Mouse (Mus musculus) megakaryocyte, adult 5-6 weeks (primary cell): ENCODE measurements around the gene Yaf2. TPM values are rescaled to one million over a fixed set of nuclear protein-coding genes. Genes with fewer than 3 reads are reported as not detected.

Experiments used
- ATAC-seq: 2 replicates; pipeline ENCODE4 v1.8.0; 2016; ENCODE audit warnings: mild to moderate bottlenecking, inconsistent platforms; ENCODE audit not compliant: poor library complexity, severe bottlenecking
- total RNA-seq, 2 experiments: library from RNA; stranded (forward) in 1 of 2; stranded (reverse) in 1 of 2; fragments of 153-499, 151-499 nt in 1 of 2; fragments of 221-1000, 200-1000 nt in 1 of 2; gene quantifications; 2 replicates each; pipeline versions ENCODE4 v1.2.3 to v1.2.4; 2015 to 2017

The Yaf2 gene
- total RNA-seq, 2 experiments from 2014 or later: 30.9 to 46.2 TPM

DNA sequence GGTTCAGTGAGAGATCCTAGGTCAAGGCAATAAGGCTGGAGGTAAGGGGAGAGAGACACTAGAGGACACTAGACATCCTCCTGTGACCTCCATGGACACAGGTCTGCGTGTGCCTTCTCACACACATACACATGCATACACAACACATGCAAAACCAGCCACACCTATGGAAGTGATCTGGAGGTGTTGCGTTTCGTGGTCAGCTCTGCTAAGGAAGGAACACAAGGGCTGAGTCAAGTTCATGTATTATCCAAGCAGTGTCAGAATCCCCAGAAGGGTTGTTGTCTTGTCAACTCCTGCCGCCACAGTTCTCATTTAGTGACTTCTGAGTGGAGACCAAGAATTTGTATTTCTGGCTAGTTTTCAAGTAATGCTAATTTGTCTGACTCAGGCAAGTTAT, 48.4 kb downstream of the Yaf2 start:
- ATAC-seq: peak; percentile 50

DNA sequence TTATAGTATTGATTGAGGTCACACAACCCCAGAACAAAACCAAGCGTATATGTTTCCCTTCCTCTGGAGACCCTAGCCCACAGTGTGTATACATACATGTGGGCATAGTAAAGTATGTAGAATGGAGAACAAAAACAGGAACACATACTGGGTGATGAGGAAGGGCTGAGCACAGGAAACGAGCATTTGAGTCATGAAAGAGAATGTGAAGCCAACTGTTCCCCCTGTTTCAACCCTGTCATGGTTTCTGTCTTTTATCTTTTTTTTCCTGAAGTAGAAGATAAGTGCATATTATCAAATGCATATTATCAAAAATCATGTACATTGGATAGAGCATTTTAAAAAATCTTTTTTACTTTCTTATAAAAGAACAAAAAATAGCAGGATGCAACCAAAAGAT, 49.1 kb downstream of the Yaf2 start:
- peak; percentile 89 for ATAC-seq

DNA sequence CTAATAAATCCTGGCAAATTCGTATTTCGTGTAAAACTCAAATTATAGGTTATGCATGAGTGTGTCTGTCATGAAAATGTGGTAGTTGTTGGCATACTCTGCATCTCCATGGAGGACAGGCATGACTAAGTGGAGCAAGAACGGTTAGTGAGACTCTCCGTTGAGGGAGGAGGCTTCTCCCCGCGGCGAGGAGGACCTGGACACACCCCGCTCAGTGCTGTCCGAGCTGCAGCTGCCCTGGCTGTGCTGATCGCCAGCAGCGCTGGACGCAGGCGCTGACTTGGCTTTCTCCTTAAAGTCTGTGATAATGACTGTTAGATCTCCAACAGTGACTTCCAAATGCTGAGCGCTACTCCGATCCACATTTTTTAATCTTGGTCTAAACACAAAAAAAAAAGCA, 51.5 kb downstream of the Yaf2 start:
- no peak for ATAC-seq

DNA sequence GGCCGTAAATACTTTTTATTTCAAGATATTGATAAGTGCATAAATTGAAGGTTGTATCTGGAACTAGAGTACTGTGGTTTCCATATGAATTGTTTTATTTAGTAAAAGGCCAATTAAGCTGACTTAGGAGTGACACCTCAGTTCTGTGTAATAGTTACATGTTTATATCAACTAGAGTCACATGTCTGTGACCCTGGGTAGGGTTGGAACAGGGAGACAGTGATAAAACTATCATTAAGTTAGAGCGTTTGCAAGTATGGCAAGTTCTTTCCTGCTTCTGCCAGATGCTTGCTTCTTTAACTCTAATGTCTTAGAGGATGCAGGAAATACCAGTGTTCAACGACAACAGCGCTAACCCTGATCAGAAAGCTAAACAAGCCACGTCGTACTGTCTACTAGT, 52.4 kb downstream of the Yaf2 start:
- ATAC-seq: no peak

- ATAC-seq: peak; percentile 39
Measured at GRCm38 (mm10) chr15:93283349-93283748, 53.4 kb downstream of the Yaf2 start.

DNA sequence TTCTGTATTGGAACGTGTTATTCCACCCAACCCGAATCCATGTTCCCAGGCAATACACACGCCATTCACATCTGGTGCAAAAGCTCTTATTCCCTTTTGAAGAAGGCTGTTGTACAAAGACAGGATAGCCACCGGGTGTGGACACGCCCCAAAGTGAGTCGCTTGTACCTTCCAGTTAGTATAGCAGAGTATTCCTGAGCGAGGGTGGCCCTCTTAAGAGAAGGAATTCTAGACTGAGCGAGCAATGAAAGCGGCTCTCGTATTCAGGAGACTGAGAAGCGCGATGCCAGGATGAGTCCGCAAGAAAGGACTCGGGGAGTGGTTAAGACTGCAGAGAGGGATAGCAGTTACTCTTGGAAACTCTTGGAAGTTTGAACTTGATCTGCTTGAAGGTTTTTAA, 60.5 kb downstream of the Yaf2 start:
- ATAC-seq: no peak

- ATAC-seq: peak; percentile 51
Measured at GRCm38 (mm10) chr15:93275623-93276022, 61.1 kb downstream of the Yaf2 start.

- peak; percentile 82 for ATAC-seq
Measured at GRCm38 (mm10) chr15:93274679-93275583, 61.8 kb downstream of the Yaf2 start, which contains the start of gene Gxylt1. Gxylt1 (minus strand) TSS chr15:93275179.

DNA sequence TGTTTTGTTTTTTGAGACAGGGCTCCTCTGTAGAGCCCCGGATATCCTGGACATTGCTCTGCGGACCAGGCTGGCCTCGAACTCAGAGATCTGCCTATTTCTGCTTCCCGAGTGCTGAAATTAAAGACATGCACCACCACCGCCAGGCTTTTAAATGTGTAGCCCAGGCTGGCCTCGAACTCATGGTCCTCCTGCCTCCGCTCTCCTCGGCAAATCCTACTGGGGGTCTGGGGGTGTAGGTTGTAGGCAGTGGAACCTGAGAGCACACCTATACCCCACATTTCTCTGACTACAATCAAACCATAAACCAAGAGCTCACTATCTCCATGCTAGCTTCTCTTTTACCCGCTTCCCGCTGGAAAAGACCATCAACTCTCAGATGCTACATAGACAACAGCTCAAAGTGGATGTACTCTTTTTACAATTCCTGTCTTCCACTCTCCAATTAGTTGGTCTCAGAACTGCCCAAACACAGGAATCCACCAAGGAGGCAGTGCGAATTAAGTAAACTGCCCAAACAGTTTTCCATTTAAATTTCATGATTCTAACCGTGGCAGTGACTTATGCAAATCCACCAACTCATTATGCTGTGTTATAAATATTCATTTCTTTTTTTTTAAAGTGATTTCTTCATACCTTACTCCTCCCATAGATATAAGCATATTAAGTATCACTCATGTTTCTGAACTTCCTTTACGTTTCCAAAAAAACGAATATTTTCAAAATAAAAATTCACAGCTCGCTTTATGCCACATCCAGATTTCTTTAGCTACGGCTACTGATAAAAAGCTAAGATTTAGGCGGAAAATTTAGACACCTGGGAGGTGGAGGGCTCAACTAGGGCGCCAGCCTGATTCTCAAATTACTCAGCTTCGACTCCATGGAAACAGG, 62.7 kb downstream of the Yaf2 start:
- ATAC-seq: no peak

- no peak for ATAC-seq
Measured at GRCm38 (mm10) chr15:93272948-93273347, 63.8 kb downstream of the Yaf2 start.

- peak; percentile 28 for ATAC-seq
Measured at GRCm38 (mm10) chr15:93270289-93270855, 66.4 kb downstream of the Yaf2 start.

- no peak for ATAC-seq
Measured at GRCm38 (mm10) chr15:93269572-93269971, 67.2 kb downstream of the Yaf2 start.

- ATAC-seq: peak; percentile 82
Measured at GRCm38 (mm10) chr15:93268001-93268400, 68.7 kb downstream of the Yaf2 start.

- ATAC-seq: no peak
Measured at GRCm38 (mm10) chr15:93267479-93267878, 69.3 kb downstream of the Yaf2 start.

GRCm38 (mm10) chr15:93266361-93266760, 70.4 kb downstream of the Yaf2 start:
- ATAC-seq: no peak

- no peak for ATAC-seq
Measured at GRCm38 (mm10) chr15:93265728-93266127, 71.0 kb downstream of the Yaf2 start.

GRCm38 (mm10) chr15:93265231-93265630, 71.5 kb downstream of the Yaf2 start:
- ATAC-seq: no peak

- ATAC-seq: no peak
Measured at GRCm38 (mm10) chr15:93264221-93264620, 72.5 kb downstream of the Yaf2 start.

GRCm38 (mm10) chr15:93263566-93263965, 73.2 kb downstream of the Yaf2 start:
- no peak for ATAC-seq

- peak; percentile 49; the same call in 1 of the 2 replicates for ATAC-seq
Measured at GRCm38 (mm10) chr15:93262818-93263217, 73.9 kb downstream of the Yaf2 start.

- no peak for ATAC-seq
Measured at GRCm38 (mm10) chr15:93262274-93262673, 74.5 kb downstream of the Yaf2 start.
